Mouse (Mus musculus): ENCODE measurements around the gene Gm28230. TPM values are rescaled to one million over a fixed set of nuclear protein-coding genes. Genes with fewer than 3 reads are reported as not detected.

Gene Gm28230
- polyA plus RNA-seq, 1 experiment from 2014 or later: not detected

GRCm38 (mm10) chr2:74701949-74702819 lies 24.3 kb upstream of the Gm28230 start:
- no peak overlapping the region for H3K9ac ChIP-seq (replicated peaks)
- H3K4me2 ChIP-seq (replicated peaks): no peak overlapping the region
- H3K4me1 ChIP-seq: peaks cover 26% of the 10 kb centered on the region
- H3K9me3 ChIP-seq: no peaks in the 10 kb centered on the region
- H3K36me3 ChIP-seq: no peaks in the 10 kb centered on the region
- no peak overlapping the region for H3K27ac ChIP-seq (replicated peaks)
- peaks cover 92% of the 10 kb centered on the region for H3K27me3 ChIP-seq
- H3K4me3 ChIP-seq: no peak overlapping the region
- no peak for ATAC-seq (replicated peaks)
- 10% methylated on average over 17 of the region's 17 CpGs for WGBS

- Histone ChIP-seq H3K4me2 (replicated peaks) (no peak overlapping the region), H3K4me3 (no peak overlapping the region), H3K9ac (replicated peaks) (no peak overlapping the region), H3K27ac (replicated peaks) (no peak overlapping the region), H3K27me3 (peaks cover 92% of the 10 kb centered on the region), H3K4me1 (peaks cover 21% of the 10 kb centered on the region), H3K36me3 (no peaks in the 10 kb centered on the region), H3K9me3 (no peaks in the 10 kb centered on the region)
- ATAC-seq (replicated peaks): no peak
- 12% methylated on average over 6 of the region's 6 CpGs for WGBS
Measured at GRCm38 (mm10) chr2:74702820-74703219, 23.7 kb upstream of the Gm28230 start.

- WGBS: 3% methylated on average over 10 of the region's 10 CpGs
Measured at GRCm38 (mm10) chr2:74703317-74703716, 23.2 kb upstream of the Gm28230 start.

GRCm38 (mm10) chr2:74703720-74704392 lies 22.7 kb upstream of the Gm28230 start:
- Histone ChIP-seq H3K9me3 (no peaks in the 10 kb centered on the region), H3K36me3 (no peaks in the 10 kb centered on the region), H3K4me2 (replicated peaks) (no peak overlapping the region), H3K27ac (replicated peaks) (no peak overlapping the region), H3K4me1 (peaks cover 14% of the 10 kb centered on the region), H3K27me3 (peaks cover 94% of the 10 kb centered on the region), H3K9ac (replicated peaks) (no peak overlapping the region), H3K4me3 (no peak overlapping the region)
- 0 out of 2 replicates have a peak, but pooled peaks have one; percentile 16 for ATAC-seq (replicated peaks)
- 2% methylated on average over 26 of the region's 26 CpGs for WGBS

More at GRCm38 (mm10) chr2:74703317-74703716, 23.2 kb upstream of the Gm28230 start:
- no peaks in the 10 kb centered on the region for H3K9me3 ChIP-seq
- no peak overlapping the region for H3K4me3 ChIP-seq
- H3K27me3 ChIP-seq: peaks cover 93% of the 10 kb centered on the region
- no peak overlapping the region for H3K4me2 ChIP-seq (replicated peaks)
- no peak overlapping the region for H3K27ac ChIP-seq (replicated peaks)
- no peaks in the 10 kb centered on the region for H3K36me3 ChIP-seq
- H3K4me1 ChIP-seq: peaks cover 16% of the 10 kb centered on the region
- no peak overlapping the region for H3K9ac ChIP-seq (replicated peaks)
- ATAC-seq (replicated peaks): no peak

GRCm38 (mm10) chr2:74704393-74704998 lies 22.0 kb upstream of the Gm28230 start, which contains the start of gene Hoxd8:
Gene Hoxd8, plus strand, starts transcription at chr2:74704615.
- peak within 1 kb of the TSS; percentile 45 for H3K4me2 ChIP-seq (replicated peaks)
- no peaks in the 10 kb centered on the region for H3K36me3 ChIP-seq
- H3K4me3 ChIP-seq: peak within 1 kb of the TSS; percentile 32
- H3K9me3 ChIP-seq: no peaks in the 10 kb centered on the region
- no peak for ATAC-seq (replicated peaks)
- H3K27me3 ChIP-seq: peaks cover 94% of the 10 kb centered on the region
- H3K9ac ChIP-seq (replicated peaks): no peak within 1 kb of the TSS
- H3K27ac ChIP-seq (replicated peaks): no peak within 1 kb of the TSS
- peaks cover 14% of the 10 kb centered on the region for H3K4me1 ChIP-seq
- under 1% methylated on average over 41 of the region's 52 CpGs for WGBS

GRCm38 (mm10) chr2:74704999-74705466 lies 21.5 kb upstream of the Gm28230 start:
- Histone ChIP-seq H3K27ac (replicated peaks) (no peak overlapping the region), H3K9ac (replicated peaks) (no peak overlapping the region), H3K36me3 (no peaks in the 10 kb centered on the region), H3K27me3 (peaks cover 94% of the 10 kb centered on the region), H3K4me2 (replicated peaks) (peak overlapping the region; percentile 45), H3K9me3 (no peaks in the 10 kb centered on the region), H3K4me3 (peak overlapping the region; percentile 32), H3K4me1 (peaks cover 14% of the 10 kb centered on the region)
- ATAC-seq (replicated peaks): no peak; the same call in 1 of the 2 replicates
- WGBS: under 1% methylated on average over 59 of the region's 66 CpGs

GRCm38 (mm10) chr2:74705467-74706089 lies 20.9 kb upstream of the Gm28230 start:
- H3K9ac ChIP-seq (replicated peaks): no peak overlapping the region
- no peaks in the 10 kb centered on the region for H3K36me3 ChIP-seq
- H3K27me3 ChIP-seq: peaks cover 94% of the 10 kb centered on the region
- ATAC-seq (replicated peaks): no peak; the same call in 1 of the 2 replicates
- H3K4me1 ChIP-seq: peaks cover 14% of the 10 kb centered on the region
- H3K4me3 ChIP-seq: peak overlapping the region; percentile 32
- H3K4me2 ChIP-seq (replicated peaks): peak overlapping the region; percentile 45
- H3K27ac ChIP-seq (replicated peaks): no peak overlapping the region
- no peaks in the 10 kb centered on the region for H3K9me3 ChIP-seq
- under 1% methylated on average over 64 of the region's 85 CpGs for WGBS

- no peak overlapping the region for H3K27ac ChIP-seq (replicated peaks)
- H3K36me3 ChIP-seq: no peaks in the 10 kb centered on the region
- H3K4me2 ChIP-seq (replicated peaks): no peak overlapping the region
- peaks cover 14% of the 10 kb centered on the region for H3K4me1 ChIP-seq
- ATAC-seq (replicated peaks): no peak
- no peak overlapping the region for H3K4me3 ChIP-seq
- 1% methylated on average over 13 of the region's 13 CpGs for WGBS
- no peaks in the 10 kb centered on the region for H3K9me3 ChIP-seq
- peaks cover 93% of the 10 kb centered on the region for H3K27me3 ChIP-seq
- H3K9ac ChIP-seq (replicated peaks): no peak overlapping the region
Measured at GRCm38 (mm10) chr2:74706393-74706960, 20.1 kb upstream of the Gm28230 start.

GRCm38 (mm10) chr2:74707599-74707998 lies 18.9 kb upstream of the Gm28230 start:
- no peak overlapping the region for H3K27ac ChIP-seq (replicated peaks)
- no peaks in the 10 kb centered on the region for H3K36me3 ChIP-seq
- no peak overlapping the region for H3K9ac ChIP-seq (replicated peaks)
- WGBS: 7% methylated on average over 7 of the region's 7 CpGs
- H3K27me3 ChIP-seq: peaks cover 94% of the 10 kb centered on the region
- H3K9me3 ChIP-seq: no peaks in the 10 kb centered on the region
- peaks cover 21% of the 10 kb centered on the region for H3K4me1 ChIP-seq
- no peak for ATAC-seq (replicated peaks)
- no peak overlapping the region for H3K4me3 ChIP-seq
- H3K4me2 ChIP-seq (replicated peaks): no peak overlapping the region

- Histone ChIP-seq H3K4me1 (peaks cover 21% of the 10 kb centered on the region), H3K4me3 (no peak overlapping the region), H3K27ac (replicated peaks) (no peak overlapping the region), H3K9ac (replicated peaks) (no peak overlapping the region), H3K9me3 (no peaks in the 10 kb centered on the region), H3K36me3 (no peaks in the 10 kb centered on the region), H3K4me2 (replicated peaks) (no peak overlapping the region), H3K27me3 (peaks cover 95% of the 10 kb centered on the region)
- ATAC-seq (replicated peaks): no peak
- 2% methylated on average over 4 of the region's 4 CpGs for WGBS
Measured at GRCm38 (mm10) chr2:74708676-74709075, 17.9 kb upstream of the Gm28230 start.
